Mouse (Mus musculus): ENCODE data around the gene AW011738. TPM values are rescaled to one million over a fixed set of nuclear protein-coding genes. Genes with fewer than 3 reads are reported as not detected.

Gene AW011738
- total RNA-seq, 2 experiments from 2014 or later: 2.9 to 3.9 TPM

DNA sequence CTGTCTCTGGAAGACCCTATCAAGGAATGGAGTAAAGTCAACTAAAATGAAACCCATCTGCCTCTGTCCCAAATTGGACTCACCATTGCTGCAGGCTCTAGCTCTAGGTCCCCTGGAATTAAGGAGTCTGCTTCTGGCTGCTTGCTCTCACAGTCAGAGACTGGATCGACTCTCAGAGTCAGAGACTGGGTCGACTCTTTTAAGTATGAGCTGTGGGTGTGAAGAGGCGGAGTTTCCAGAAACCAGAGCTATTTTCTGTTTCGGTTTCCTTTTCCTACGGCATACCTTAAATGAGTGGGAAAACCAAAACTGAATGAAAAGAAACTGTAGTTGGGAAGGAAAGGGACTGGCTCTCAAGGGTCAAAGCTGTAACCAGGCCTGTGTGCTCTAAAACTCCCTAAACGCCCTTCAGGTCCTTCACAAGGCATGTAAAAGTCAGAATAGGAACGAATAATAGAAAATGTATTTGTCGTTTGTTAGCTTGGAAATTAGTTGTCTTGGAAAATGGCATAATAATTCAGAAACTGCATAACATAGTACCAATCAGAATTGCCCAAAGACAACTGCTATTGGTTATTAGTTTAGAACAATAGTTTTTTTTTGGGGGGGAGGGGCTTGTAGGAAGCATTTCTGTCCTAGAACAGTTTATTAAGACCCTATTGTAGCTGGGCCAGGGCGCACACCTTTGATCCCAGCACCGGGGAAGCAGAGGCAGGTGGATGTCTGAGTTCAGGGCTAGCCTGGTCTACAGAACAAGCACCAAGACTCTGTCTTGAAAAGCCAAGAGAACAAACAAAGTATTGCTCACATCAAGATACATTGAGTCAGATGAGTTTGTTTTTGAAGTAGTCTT is 2.3 kb upstream of the AW011738 start, which contains the start of gene Isg15:
Gene Isg15, minus strand, starts transcription at position 196 of the 853 bp plus-strand sequence.
- DNase-seq: no peak

DNA sequence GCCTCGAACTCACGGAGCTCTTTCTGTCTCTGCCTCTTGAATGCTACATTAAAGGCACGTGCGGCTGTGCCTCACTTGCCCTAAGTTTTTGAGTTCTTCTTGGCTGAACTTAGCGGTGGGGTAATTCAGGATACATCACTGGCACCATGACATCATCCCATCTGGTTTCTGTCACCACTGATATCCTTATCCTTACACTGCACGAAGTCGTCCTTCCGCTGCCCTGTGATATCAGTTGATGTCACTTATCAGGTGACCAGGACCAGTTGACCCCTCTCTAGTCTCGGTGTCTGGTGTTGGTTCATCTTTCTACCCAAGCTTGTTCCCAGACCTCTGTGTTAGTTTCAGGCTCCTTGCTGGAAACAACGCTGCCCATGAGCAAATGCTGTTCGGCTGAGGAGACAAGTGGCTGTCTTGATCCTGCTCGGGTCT is 626 bp upstream of the AW011738 start:
- DNase-seq: no peak

DNA sequence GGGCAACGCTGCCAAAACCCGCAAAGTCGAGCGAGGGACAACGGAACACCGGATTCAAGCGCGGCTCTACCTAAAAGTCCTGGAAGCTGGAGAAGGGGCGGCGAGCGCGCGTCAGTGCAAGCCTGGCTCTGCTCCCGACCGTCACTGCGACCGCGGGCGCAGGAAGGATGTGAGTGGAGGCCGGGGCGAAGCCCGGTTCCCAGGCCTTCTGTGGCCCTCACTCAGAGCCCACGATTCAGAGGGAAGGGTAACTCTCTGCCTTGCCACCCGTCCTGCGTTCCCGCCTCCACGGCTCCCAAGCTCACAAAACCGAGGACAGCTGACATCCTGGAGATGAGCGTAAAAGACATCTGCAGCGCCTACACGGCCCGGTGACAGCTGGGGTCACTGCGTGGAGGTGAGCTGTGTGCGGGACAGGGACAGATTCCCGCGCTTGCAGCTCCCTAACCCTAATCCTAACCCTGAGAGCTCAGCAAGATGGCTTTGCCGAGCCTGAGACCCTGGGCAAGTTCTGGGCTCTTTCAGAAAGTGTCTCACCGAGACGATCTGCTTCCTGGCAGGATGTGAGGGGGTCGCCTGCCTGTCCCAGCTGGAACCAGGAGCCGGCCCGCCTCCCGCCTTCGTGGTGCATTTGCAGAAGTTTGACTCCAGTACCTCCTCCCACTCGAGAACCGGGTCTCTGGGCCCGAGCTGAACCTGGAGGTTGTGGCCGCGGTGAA is 468 bp downstream of the AW011738 start:
- DNase-seq: no peak

DNA sequence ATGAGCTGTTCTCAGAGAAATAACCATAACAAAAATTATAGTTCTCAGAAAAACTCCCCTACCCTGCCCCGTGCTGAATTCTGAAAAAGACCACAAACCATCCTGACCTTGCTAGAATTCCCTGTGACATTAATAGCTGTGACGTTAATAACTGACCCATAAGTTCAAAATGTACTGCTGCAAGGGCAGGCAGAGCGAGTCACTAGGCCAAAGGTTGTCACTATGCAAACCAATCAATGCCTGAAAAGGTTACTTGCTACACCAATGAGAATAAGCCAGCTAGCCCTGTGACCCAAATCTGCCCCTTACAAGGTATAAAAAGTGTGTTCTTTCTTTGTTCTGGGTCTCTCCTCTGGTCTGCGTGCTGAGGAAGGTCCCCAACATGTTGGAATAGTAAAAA is 5.8 kb downstream of the AW011738 start:
- DNase-seq: no peak

DNA sequence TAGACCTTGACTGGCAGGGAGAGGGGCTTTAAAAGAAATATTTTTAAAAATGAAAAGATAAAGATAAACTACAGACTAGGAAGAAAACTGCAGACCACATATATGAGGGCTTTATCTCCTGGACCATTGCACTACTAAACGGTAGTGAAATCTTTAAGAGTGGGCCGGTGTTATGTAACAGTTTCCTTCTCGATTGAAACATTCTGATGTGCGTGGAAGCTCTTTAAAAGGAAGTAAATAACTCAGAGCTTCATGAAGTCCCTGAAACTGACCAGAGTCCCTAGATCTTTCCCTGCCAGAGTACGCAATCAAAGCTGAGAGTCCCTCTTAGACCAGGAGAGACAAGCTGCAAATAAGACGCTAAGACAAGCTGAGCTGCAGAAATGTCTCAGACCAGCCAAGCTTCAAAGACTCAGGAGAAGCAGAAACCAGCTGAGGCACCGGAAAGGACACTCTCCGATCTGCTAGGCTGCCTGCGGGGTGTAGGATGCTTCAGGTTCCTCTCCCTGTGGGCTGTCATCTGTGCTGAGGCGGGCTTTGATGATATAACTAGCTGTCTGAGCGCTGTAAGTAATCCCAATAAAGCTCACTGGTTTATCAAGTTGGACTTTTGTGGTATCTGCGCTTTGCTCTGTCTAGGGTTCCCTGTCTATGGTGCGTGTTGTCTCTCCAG is 7.0 kb downstream of the AW011738 start:
- no peak for DNase-seq

DNA sequence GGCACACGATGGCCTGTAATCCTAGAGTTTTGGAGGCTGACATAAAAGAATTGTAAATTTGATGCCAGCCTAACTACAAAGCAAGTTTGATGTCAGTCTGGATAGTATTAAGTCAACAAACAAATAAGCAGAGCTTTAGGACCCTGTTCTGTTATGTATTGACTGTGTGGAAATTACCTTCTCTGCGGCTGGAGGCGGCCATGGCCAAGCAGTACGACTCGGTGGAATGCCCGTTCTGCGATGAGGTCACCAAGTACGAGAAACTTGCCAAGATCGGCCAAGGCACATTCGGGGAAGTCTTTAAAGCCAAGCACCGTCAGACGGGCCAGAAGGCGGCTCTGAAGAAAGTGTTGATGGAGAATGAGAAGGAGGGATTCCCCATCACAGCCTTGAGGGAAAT is 10.0 kb downstream of the AW011738 start:
- DNase-seq: no peak

DNA sequence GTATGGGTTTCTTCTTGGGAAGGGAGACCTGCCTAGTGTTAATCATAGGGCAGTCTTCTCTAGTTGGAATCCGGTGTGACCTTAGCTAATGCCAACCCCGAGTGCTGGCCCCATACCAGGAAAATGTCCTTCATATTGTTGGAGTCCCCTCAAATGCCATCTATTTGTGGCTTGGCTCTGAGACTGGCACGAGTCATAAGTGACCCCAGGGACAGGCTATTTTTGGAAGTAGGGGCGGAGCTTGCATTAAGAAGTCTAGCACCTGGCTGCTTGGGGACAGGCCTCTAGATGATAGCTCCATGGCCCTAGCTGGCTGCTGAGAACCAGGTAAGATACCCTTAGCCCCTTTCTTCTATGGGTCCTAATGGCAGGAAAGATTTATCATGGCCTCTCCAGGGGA is 12.5 kb downstream of the AW011738 start, which contains the start of gene Perm1:
Gene Perm1, plus strand, starts transcription at position 220 of the 400 bp plus-strand sequence.
- peak; percentile 85 for DNase-seq

DNA sequence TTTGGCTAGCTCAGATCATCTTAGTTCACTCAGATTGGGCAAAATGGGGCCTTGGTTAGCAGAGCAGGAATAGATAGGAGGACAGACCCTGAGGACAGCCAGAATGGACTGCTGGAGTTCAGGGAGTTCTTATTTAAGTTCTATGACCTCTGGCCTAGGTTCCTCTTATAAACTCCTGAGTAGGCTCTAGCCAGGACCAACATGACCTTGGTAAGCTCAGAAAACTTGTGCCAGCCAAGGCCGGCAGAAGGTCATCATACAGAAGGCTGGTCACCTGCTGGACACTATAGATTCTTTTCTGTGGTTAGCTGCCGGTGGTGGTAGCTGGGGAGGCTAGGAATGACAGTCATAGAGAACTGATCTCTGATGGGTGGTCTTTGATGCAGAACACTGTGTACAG is 13.1 kb downstream of the AW011738 start:
- no peak for DNase-seq

DNA sequence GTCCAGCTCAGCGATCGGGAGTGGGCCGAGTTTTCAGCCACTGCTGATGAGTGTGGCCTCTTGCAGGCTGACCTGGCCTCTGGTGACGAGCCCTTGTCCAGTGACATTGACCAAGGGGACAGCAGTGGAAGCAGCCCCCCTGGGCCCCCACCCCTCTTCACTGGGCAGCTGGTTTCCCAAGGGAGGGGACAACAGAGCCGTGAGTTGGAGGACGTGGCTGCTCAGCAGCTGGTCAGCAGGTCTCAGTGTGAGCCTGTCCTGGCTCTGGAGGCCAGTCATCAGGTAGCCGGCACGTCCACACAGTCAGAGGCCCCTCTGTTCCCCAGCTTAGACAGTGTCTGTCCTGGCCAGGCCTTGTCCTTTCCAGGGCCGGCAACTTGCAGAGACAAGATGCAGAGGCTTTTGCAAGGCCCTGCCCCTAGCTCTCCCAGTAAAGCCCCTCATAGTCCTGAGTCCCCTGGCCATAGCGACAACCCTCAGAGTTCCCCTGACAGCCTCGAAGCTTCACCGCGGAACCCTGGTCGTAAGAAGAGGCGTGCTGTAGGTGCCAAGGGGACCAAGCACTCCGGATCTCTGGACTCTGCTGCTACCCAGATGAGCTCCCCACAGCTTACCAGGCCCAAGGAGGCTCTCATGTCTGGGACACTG is 14.0 kb downstream of the AW011738 start:
- DNase-seq: peak; percentile 49

DNA sequence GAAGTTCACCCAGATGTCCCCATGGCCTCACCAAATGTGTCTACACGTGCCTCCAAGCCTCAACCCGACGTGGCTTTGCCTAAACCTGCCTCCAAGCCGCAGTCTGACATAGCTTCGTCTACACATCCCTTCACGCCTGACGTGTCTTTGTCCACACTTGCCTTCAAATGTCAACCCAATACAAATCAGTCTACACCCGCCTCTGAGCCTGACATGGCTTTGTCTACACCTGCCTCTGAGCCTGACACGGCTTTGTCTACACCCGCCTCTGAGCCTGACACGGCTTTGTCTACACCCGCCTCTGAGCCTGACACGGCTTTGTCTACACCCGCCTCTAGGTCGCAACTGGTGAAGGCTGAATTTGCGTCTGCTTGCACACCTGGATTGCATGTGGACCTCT is 14.7 kb downstream of the AW011738 start:
- DNase-seq: no peak

DNA sequence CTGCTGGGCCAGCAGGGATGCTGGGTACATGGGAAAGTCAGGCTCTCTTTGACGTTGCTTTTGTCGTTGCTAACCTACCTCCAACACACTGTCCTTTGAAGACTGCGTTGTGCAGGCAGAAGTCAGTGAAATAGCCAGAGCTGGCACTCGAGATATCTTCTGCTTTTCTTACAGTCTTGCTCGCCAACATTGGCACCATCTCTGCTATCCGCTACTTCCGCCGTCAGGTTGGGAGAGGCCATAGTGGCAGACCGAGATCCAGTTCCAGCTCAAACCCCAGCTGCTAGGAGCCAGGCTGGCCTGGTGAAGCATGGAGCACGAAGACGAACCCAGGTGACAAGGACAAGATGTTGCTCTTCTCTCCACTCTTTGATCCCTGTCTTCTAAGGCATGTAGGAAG is 16.8 kb downstream of the AW011738 start:
- DNase-seq: no peak

DNA sequence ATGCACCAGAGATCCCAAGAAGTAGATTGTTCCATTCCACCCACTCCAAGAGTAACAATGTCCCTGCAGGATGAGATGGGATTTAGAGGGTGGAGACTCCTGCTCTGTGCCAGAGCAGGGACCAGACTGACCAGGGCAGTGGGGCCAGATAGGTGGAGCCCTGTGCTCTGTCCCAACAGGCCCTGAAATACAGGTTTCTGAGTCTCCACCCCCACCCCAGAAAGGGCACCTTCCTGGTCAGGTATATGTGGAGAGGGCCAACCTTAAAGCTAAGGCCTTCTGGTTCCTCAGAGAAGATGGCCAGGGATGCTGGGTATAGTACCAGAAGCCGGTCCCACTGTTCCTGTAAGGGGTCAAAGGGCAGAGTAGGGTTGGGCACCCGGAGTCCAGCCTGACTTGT is 21.2 kb downstream of the AW011738 start:
- DNase-seq: no peak

DNA sequence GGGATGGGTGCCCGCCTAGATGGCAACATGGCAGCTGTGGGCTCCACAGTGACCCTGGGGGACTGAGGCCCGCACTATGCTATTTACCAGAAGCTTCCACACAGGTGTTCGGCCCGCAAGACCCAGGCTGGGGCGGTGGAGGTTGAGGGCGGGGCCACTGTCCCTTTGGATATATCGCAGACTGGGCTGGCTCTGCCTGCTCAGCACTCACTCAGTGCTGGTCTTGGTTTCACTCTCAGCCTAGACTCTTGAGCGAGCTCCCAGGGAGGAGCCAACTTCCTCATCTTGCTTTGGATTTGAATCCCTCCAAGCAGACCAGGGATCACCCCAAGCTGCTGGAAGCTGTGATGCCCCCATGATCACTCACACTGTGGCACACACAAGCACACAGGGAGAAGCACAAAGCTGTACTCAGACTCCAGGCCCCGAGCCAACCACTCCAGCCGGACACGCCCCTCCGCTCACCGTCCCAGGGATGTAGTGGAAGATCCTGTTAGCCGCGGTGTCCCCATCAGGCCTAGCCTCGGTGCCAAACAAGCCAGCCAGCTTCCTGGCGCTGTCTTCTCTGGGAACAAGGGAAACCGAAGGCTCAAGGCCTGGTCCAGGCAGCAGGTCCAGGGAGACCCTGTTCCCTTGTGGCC is 24.8 kb downstream of the AW011738 start:
- DNase-seq: no peak

DNA sequence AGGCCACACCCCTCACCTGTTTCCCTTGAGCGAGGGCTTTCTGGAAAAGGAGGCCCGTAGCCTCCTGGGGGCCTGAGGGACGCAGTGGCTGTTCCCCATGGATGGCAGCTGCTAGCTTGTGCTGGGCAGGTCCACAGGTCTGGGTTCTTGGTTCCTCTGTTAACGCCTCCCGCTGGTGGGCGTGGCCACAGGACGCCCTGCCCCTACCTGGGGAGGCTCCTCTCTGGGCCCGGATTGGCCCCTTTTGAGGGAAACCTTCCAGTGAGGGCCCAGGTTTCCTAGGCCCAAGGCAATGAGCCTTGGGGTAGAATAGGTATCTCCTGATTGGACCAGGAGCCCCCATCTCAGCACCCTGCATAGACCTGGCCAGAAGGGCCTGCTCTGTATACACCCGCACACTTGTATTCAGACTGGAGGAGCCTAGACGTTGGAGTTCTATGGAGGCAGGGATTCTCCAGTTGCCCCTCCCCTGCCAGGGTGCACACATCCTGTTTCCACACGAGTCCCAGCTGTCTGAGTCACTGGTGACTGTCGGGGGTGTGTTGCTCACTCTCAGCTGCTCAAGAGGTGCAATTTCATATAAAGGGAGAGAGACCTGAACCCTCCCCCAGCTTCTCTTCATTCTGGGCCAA is 25.4 kb downstream of the AW011738 start:
- DNase-seq: no peak

DNA sequence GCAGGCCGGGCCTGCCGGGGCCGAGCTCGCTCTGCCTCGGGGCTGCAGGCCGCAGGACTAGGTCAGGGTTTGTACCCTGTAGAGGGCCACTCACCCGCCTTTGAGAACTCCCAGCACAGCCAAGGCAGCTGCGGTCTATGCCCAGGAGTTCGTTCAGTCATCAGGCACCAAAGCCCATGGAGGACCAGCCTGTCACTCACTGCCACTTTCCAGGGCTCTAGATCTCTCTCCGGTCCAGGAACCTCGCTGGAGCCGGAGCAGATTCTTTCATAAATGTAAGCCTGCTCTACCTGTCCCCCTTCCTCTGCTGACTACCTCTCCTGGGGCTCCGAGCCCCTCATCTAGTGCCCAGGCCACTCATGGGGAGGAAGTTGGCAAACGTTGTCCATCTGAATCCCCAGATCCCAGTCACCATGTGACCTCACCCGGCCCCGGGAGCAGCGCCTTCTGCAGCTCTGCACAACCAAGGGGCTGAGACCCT is 31.0 kb downstream of the AW011738 start:
- no peak for DNase-seq

DNA sequence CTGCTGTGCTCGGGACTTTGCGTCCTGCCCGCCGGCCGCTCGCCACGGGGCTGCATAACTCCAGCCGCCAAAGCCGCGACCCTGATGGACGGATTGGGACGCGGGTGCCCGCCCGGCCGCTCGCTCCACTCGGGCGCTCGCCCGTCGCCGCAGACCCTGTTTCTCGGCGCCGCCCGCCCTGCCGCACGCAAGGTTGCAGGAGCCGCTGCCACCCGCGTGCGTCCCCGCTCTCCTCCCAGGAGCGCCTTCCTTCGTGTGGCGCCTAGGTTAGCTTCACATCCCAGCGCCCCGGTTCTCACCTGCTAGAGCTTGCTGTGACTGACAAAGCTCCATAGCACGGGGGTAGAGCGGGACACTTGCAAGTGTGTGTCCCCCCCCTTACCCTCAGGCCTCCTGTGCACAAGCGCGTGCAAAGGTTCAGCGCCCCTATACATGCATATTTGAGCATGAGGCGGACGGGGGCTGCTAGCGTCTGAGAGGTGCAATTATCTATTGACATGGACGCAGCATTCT is 31.7 kb downstream of the AW011738 start, which contains the start of gene Plekhn1:
Gene Plekhn1, minus strand, starts transcription at position 157 of the 513 bp plus-strand sequence.
- DNase-seq: peak; percentile 75

DNA sequence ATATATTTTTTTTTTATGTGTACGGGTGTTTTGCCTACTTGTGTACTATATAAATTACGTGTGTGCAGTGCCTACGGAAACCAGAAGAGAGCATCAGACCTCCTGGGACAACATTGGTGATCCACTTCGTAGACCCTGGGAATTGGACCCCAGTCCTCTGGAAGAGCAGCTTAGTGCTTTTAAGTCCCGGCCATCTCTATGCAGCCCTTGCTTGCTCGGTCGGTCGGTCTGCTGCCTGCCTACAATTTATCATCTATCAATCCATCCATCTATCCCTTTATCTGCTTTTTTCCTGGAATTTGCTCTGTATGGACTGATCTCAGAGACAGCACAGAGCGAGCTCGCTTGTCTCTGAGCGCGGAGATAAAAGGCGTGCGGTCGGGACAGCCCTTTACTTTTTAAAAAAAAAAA is 32.3 kb downstream of the AW011738 start:
- DNase-seq: no peak

DNA sequence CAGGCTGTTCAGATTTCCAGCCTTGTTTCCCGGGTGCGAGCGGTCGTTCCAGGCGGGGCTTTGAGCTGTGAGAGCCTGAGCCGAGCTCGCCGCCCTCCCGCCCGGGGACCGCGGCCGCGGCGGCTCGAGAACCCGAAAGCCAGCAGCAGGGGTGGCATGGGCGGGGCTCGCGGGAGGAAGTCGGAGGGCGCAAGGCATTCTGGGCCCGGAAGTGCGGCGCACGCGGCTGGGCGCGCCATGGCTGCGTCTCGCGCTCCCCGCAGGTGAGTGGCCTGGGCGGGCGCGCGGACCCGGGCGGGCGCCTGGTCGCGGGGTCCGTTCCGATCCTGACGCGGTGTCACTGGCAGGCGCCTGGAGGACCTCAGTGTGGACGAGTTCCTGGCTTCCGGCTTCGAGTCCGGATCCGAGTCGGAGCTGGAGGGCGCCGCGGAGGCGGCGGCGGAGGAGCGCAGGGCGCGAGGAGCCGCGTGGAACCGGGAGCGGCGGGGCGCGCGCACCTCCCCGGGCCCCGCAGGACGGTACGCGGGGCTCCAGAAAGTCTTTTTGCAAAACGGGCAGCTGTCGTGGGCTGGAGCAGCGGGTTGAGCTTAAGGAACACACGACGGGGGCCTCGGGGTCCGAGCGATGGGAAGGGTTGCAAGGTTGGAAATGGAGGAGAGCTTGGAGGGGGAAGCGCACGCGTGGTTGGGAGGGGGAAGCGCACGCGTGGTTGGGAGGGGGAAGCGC is 32.9 kb downstream of the AW011738 start, which contains the start of gene Noc2l:
Gene Noc2l, plus strand, starts transcription at position 203 of the 726 bp plus-strand sequence.
- DNase-seq: peak; percentile 89

DNA sequence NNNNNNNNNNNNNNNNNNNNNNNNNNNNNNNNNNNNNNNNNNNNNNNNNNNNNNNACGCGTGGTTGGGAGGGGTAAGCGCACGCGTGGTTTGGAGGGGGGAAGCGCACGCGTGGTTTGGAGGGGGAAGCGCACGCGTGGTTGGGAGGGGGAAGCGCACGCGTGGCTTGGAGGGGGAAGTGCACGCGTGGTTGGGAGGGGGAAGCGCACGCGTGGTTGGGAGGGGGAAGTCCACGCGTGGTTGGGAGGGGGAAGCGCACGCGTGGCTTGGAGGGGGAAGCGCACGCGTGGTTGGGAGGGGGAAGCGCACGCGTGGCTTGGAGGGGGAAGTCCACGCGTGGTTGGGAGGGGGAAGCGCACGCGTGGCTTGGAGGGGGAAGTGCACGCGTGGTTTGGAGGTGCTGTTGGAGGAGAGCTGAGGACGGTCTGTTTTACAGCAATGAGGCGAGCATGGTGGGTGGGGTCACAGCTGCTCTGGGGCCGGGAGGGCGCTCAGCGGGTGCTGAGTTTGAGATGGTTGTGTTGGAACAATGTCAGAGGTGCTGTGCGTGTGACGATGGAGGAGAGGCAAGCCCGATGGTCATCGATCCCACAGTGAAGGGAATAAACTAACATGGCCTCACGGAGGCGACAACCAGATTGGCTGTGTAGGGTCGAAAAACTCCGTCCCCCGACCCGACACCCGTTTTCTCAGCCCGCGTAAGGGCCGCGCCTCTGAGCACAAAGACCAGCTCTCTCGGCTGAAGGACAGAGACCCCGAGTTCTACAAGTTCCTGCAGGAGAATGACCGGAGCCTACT is 33.7 kb downstream of the AW011738 start:
- DNase-seq: no peak

Measured in gastrocnemius, postnatal 25 days (tissue).